Mouse (Mus musculus) MEL (cell line): Measurements from ENCODE around the gene Stn1.

Experiments
- JUND ChIP-seq: IDR thresholded peaks from 2 replicates; pipeline ENCODE4 v1.6.1; 2011; ENCODE audit warnings: low read depth, mild to moderate bottlenecking, improper control_type of control experiment, low read length
- MAFK ChIP-seq: IDR thresholded peaks from 2 replicates; pipeline ENCODE4 v1.6.1; 2011; ENCODE audit warnings: low read depth, mild to moderate bottlenecking, low read length, improper control_type of control experiment, borderline replicate concordance

GRCm38 (mm10) chr19:47519163-47519893, 18.0 kb downstream of the Stn1 start:
- TF ChIP-seq JUND (no peak), MAFK (no peak)
